Mouse (Mus musculus) spleen, postnatal 14 days (tissue): ENCODE measurements around the gene Ensa.
"Not testable (repeated sequence)": the region's sequence is repeated elsewhere in the genome, so short reads cannot be mapped to it uniquely, and the experiment has no call there.

Experiments used
- DNase-seq, 2 experiments: peaks; one replicate each; pipeline ENCODE4 v3.0.0; 2021 to 2022; ENCODE audit warnings: low spot score in 2 of 2

The Ensa gene

GRCm38 (mm10) chr3:95643097-95643496 lies 18.3 kb downstream of the Ensa start:
- DNase-seq: no peak

DNA sequence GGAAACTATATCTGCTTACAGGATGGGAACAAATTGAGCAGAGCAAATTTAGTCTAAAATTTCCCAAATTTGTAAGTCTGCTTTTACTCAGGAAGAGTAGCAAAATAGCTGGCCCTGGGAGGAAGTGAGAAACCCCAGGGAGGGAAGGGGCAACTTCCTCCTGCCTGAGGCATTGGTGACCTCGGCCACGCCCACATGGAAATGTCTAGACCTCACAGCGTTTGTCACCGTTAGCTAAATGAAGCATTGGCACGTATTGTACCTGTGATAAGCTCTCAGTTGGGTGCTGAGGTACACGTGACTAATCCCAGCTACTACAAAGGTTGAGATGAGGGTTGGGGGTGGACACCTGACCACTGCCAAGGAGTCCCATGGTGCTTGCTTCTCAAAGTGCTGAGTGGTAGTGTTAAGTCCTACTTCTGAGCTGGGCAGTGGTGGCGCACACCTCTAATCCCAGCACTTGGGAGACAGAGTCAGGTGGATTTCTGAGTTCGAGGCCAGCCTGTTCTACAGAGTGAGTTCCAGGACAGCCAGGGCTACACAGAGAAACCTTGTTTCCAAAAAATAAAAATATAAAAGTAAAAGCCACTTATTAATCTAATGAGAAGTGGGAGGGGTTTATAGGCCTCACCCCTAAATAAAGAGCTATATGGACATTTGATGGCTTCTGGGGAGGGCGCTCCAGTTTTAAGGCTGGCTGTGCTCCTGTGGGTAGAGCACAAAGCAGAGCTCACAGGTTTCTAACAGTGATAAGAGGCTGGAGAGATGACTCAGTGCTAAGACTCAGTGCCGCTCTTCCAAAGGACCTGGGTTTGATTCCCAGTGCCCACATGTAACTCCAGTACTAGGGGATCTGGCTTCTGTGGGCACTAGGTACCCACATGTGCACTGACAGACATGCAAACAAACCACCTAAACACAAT lies 20.8 kb downstream of the Ensa start:
- DNase-seq: peak; percentile 40 to 49

DNA sequence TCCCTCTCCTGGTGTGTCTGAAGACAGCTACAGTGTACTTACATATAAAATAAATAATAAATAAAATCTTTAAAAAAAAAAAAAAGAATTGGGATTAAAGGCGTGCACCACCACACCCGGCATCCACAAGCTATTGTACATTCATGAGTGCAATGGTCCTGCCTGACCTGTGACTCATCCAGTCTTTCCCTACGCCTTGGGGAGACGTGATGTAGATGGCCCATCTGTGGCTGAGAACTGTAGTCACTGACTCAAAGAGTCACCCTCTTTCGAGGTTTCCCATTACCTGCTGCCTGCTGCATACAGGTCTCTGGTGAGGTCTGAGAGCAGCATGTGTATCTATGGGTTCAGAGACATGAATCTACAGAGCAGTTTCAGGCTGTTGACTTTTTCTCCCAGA lies 23.2 kb downstream of the Ensa start:
- DNase-seq: no peak

DNA sequence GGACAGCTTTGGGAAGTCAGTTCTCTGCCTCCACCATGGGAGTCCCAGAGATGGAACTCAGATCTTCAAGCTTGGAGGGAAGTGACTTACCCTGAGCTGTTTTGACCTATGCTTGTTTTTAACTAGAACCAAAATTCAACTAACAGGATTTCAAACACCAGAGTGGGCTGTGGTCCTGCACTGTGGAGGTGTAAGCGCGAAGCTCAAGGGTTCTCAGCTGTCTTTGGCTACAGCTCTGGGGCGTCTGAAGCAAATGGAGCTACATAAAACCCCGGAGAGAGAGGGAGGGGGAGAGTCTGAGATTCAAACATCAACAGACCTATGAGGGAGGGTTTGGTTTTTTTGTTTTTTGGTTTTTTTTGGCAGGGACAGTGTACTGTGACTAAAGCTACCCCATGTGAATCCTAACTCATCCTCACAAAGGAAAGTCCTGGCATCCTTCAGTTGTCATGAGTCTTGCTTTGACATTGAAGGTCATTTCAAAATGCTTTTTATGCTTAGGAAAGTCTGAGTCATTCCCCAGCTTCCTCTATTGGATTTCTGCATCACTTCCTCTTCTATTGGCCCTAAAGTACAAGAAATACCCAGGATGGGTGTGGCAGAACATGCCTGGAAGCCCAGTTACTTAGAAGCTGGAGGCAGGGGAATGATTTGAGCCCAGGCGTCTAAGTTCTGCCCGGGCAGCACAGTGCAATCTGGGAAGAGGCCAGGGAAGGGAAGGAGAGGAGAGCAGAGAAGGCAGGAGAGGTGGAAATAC lies 25.7 kb downstream of the Ensa start:
- DNase-seq: no peak

DNA sequence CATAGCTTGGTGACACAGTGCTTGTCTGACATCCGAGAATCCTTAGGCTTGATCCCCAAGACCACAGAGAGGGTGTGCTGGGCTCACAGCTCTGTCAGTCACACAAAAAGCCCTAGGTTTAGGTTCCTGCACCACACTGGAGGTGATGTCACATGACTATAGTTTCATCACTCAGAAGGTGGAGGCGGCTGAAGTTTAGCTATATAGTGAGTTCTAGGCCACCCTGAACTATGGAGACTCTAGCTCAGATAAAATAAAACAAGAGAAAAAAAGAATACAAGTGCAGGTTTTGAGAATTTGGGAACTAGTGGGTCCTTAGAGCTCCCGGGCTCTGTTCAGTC lies 26.2 kb downstream of the Ensa start:
- no peak for DNase-seq

DNA sequence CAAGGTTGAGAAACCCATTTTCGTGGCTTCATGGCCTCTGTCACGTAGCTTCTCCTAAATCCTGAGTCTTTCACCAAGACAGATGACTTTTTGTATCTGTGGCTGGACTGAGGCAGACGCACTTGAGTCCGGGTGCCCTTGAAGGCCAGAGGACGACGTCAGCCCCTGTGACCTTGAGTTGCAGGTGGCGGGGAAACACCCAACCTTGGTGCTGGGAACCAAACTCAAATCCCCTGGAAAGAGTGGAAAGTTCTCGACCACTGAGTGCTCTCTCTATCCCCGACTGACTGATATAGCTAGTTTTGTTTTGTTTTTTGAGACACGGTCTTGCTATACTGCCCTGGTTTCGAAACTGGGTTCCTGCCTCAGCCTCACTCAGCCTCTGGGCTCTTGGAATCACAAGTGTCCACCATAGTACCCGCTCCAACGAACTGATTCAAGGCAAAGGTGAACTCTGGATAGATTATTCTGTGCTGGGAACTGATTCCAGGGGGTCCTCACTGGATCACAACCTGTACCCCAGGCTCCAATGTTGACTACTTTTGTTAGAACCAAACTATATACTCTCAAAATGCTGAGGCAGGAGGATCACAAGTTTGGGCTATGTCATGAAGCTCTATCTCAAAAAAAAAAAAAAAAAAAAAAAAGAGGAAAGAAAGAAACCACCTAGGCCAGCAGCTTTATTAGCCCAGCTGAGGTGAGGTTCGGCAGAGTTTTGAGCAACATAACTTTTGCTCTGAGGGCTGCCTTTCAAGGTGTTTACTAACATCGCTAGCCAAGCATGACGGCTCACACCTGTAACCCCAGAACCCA lies 26.8 kb downstream of the Ensa start:
- DNase-seq: no peak

DNA sequence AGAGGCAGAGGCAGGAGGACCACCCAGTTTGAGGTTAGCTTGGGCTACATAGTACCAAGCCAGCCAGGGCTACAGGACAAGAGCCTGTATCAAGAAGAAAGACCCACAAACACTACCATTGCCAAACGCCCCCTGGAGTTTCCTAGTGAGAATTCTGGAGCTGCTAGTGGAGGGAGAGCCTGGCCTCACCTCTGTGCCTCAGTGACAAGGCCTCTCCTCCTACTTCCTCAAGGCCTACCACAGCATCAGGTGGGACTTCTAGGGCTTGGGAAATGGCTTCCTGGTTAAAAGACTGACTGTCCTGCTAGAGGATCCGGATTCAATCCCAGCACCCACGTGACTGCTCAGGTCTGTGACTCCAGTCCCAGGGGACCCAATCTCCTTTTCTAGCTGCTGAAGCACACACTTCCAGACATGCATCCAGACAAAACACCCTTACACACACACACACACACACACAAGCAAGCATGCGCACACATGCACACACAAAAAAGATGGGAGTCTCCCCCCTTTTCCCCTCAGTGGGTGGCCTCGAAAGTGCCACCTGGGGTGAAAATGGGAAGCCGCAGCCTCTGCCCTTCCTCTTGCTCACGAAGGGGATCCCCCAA lies 27.5 kb downstream of the Ensa start:
- DNase-seq: peak in 1 of 2 experiments; percentile 48

- no peak for DNase-seq
These were observed 28.1 kb downstream of the Ensa start for GRCm38 (mm10) chr3:95652871-95653270.

DNA sequence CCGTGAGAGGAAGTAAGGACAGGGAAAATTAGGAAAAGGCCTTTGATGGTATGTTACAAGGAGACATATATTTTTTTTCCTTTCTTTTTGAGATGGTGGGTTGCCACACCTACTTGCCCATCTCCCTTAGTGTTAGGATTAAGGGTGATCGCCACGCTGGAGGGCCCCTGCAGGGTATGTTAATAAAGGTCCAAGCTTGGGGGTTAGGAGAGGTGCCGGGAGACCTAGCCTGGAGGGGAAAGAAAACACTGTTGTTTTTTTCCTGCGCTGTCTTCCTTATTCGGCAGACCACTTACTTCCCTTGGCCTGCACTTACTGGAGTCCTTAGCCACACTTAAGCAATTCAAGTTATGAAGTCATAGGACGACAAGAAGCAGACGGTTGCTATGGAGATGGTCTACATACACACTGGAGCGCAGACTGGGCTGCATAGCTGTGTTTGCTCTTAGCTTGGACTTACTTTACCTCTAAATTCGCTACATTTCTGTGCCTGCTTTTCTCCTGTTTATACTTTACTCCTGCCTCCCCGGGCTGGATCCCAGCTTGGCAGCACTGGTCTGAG lies 28.8 kb downstream of the Ensa start:
- DNase-seq: no peak

GRCm38 (mm10) chr3:95654371-95654770 lies 29.6 kb downstream of the Ensa start:
- DNase-seq: not testable (repeated sequence)

GRCm38 (mm10) chr3:95655437-95655836 lies 30.6 kb downstream of the Ensa start:
- DNase-seq: no peak

DNA sequence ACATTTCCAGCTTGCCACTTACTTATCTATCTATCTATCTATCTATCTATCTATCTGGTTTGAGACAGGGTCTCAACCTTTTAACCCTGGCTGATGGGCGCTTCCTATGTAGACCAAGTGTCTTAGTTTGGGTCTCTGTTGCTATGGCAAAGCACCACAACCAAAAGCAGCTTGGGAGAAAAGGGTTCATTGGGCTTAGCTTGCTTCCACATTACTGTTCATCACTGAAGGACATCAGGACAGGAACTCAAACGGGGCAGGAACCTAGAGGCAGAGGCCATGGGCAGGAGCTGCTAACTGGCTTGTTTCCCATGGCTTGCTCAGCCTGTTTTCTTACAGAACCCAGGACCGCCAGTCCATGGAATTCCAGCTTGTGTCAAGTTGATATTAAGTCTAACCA lies 32.3 kb downstream of the Ensa start:
- DNase-seq: no peak

GRCm38 (mm10) chr3:95657711-95658110 lies 32.9 kb downstream of the Ensa start:
- no peak for DNase-seq

- DNase-seq: peak; percentile 91 to 92
These were observed 33.6 kb downstream of the Ensa start, which contains the start of gene Mcl1 for GRCm38 (mm10) chr3:95658236-95658867. Gene Mcl1, plus strand, starts transcription at chr3:95658788.

DNA sequence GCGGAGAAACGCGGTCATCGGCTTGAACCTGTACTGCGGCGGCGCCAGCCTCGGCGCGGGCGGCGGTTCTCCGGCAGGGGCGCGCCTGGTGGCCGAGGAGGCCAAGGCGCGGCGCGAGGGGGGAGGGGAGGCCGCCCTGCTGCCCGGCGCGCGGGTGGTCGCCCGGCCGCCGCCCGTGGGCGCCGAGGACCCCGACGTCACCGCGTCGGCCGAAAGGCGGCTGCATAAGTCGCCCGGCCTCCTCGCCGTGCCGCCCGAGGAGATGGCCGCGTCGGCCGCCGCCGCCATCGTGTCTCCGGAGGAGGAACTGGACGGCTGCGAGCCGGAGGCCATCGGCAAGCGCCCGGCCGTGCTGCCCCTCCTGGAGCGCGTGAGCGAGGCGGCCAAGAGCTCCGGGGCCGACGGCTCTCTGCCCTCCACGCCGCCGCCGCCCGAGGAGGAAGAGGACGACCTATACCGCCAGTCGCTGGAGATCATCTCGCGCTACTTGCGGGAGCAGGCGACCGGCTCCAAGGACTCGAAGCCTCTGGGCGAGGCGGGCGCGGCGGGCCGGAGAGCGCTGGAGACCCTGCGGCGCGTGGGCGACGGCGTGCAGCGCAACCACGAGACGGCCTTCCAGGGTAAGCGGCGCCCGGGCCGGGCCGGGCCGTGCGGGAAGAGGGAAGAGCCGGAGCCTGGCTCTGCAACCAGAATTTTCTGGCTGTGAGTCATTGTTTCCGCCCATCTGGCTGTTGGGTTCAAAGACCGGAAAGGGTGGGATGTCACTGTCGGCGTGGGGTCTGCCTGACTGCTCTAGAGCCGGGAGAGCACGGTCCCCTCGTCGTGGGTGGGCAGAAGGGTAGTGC lies 34.3 kb downstream of the Ensa start:
- DNase-seq: peak; percentile 45 to 58

DNA sequence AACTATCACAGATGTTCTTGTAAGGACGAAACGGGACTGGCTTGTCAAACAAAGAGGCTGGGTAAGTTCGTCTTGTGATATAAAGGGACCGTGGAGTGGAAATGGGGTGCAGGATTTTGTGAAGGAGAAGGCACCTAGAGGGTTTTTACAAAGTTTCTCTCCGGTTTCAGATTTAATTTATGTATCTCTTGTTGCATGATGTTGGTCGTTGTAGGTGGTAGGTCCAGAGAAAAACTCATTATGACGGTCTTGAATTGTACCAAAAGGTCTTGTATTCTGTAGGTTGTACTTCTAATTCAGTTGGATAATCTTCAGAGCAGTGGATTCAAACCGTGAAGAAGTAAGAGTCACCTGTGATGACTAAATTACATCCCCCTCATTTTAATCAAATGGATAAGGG lies 35.2 kb downstream of the Ensa start:
- DNase-seq: no peak

GRCm38 (mm10) chr3:95660788-95661478 lies 36.1 kb downstream of the Ensa start:
- no peak for DNase-seq

DNA sequence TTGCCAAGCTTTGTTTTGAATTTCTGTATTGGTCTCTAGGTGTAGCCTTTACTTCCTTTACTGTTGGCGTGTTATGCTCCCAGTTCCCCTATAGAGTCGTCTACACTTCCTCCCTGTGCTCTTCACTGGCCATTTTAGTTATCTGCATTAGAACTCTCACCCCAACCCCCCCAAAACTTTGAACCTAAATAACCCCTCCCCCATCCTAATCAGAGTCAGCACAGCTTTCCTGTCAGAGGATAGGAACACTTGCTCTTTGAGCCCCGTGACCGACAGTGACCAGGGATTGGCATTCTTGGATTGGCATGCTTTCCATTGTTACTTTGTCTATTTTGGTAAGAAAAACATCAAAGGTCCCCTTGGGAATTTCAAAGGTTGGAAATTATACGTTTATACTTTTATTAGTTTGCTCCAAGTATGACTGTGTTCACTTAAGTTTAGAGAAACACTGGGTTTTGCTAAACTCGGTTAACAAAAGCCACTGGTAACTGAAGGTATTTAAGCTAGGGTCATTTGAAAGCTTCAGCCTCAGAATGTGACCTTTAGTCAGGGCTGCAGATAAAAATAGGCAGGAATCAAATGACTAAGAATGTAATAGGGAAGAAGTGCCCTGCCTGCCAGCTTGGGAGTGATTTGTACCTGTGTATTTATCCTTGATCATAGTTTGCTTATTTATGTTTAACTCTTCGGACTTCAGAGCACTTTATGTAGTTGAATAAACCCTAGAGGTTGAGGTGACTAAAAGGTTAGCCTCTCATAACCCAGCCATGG lies 37.3 kb downstream of the Ensa start:
- no peak for DNase-seq
